Comparison of ENCODE assay signal across 10 mouse cellular contexts in genomic region chr4:105422466-105422865, GRCm38 (mm10).
"Had no signal": no experiment of that assay in that cellular context is flagged by ENCODE, and none has a peak within 500 bp of the region (broad histone marks: within the 10 kb centered on the region; RNA-seq: fewer than 3 reads in every experiment).

No protein-coding gene starts in this region.

- H3K27me3 ChIP-seq: limb, embryonic 15.5 days; liver, embryonic 13.5 days; midbrain, embryonic 13.5 days had no signal

- H3K9ac ChIP-seq: limb, embryonic 15.5 days; liver, embryonic 13.5 days; liver, postnatal 0 days; midbrain, embryonic 13.5 days had no signal

- ATAC-seq: liver, postnatal 0 days; midbrain, embryonic 13.5 days had no signal

- H3K4me1 ChIP-seq: limb, embryonic 15.5 days; liver, embryonic 13.5 days; midbrain, embryonic 13.5 days had no signal

- H3K4me2 ChIP-seq: limb, embryonic 15.5 days; liver, embryonic 13.5 days; midbrain, embryonic 13.5 days had no signal

- H3K9me3 ChIP-seq: limb, embryonic 15.5 days; liver, embryonic 13.5 days; midbrain, embryonic 13.5 days had no signal

- H3K4me3 ChIP-seq: left cerebral cortex, adult 2 months; limb, embryonic 15.5 days; liver, embryonic 13.5 days; midbrain, embryonic 13.5 days had no signal

- H3K36me3 ChIP-seq: limb, embryonic 15.5 days; liver, embryonic 13.5 days; midbrain, embryonic 13.5 days had no signal

- H3K27ac ChIP-seq: left cerebral cortex, adult 2 months; limb, embryonic 15.5 days; liver, embryonic 13.5 days; midbrain, embryonic 13.5 days had no signal

- DNase-seq: kidney, adult 8-10 months; kidney, postnatal 14 days; liver, embryonic 13.5 days; liver, postnatal 0 days; right cerebral cortex, adult 18-20 months; right cerebral cortex, postnatal 25 days; thymus, postnatal 36 days had no signal
